Mouse (Mus musculus) embryo, embryonic 11.5 days (tissue): ENCODE measurements around the gene Tmem198b.

Source experiments
- DNase-seq: peaks from one replicate; pipeline ENCODE4 v3.0.0-alpha.2; 2012; ENCODE audit warnings: low read depth, low spot score

The Tmem198b gene

DNA sequence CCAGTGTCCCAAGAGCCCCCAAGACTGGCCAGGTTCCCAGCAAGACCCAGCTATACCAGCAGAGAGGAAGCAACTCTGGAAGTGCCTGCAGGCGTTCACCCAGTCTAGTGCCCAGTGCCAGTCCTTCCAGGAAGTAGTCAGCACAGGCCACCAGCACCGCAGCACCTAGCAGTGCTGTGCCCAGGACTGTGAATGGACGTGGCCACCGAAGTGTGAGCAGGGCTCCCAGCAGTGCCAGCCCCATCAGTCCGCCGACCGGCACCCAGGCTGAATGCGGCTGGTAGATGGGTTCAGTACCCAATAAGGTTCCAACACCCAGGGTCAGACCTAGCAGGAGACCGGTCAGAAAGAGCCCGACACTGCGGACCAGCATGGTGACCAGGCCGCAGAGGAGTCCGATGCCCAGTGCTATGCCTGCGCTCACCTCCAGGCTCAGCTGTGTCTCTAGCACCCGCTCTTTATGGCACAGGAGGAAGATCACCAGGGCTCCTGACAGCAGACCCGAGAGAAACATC is 2.1 kb downstream of the Tmem198b start:
- no peak for DNase-seq

DNA sequence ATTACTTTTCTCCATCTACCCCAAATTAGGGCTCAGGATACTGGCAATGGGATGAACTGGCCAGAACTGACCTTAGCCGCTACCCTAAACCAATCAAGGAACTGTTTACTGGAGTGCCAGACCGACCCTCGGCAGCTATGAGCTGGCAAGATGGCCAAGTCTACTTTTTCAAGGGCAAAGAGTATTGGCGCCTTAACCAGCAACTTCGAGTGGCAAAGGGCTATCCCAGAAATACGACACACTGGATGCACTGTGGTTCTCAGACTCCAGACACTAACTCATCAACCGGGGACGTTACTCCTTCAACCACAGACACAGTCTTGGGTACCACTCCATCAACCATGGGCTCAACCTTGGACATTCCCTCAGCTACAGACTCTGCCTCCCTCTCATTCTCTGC is 5.5 kb downstream of the Tmem198b start:
- DNase-seq, result no peak

DNA sequence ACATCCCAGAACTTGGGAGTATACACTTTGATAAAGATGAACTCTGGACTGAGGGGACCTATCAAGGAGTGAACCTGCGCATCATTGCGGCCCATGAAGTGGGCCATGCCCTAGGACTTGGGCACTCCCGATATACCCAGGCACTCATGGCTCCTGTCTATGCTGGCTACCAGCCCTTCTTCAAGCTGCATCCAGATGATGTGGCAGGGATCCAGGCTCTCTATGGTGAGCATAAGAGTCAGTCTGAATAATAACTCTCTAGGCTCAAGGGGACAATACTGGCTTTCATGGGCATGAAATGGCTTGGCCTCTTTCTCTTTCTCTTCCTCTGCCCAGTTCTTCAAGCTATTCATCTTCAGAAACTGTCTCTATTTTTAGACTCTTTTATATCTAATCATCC is 8.6 kb downstream of the Tmem198b start:
- DNase-seq, result no peak

DNA sequence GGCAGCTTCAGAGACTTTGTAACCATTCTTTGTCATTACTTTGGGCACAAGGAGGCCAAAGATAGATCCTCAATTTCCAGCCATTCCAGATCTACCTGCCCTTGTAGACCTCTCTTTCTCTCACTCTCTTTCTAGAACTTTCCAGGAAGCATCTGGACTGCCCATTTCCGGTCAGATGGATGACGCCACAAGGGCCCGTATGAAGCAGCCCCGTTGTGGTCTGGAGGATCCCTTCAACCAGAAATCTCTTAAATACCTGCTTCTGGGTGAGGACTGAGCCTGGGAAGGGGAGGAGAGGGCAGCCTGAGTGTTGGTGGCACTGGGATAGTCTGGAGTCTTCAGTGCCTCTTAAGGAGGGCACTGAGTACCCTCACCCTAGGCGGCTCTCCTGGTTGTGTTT is 9.8 kb downstream of the Tmem198b start:
- DNase-seq, result no peak

DNA sequence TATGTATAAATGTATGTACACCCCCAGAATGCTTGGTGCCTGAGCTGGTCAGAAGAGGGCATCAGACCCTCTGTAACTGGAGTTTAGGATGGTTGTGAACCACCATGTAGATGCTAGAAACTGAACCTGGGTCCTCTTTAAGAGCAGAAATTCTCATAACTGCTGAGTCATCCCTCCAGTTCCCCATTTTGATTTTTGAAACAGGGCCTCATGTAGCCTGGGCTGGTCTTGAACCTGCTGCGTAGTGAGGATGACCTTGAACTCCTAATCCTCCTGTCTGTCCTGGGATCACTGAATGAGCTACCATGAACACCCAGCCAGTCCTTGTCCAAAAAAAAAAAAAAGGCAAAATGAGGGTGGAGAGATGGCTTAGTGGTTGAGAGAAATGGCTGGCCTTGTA is 10.9 kb downstream of the Tmem198b start:
- DNase-seq, result no peak

DNA sequence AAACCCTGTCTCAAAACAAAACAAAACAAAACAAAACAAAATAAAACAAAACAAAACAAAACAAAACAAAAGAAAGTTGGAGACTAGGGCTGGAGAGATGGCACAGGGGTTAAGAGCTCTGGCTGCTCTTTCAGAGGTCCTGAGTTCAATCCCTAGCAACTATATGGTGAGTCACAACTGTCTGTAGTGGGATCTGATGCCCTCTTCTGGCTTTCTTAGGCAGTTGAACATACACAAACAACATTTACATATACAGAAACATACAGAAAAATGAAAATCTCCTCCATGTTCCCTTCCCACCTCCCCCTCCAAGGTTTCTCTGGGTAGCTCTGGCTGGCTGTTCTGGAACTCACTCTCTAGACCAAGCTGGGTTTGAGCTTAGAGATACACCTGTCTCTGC is 12.1 kb downstream of the Tmem198b start:
- no peak for DNase-seq

DNA sequence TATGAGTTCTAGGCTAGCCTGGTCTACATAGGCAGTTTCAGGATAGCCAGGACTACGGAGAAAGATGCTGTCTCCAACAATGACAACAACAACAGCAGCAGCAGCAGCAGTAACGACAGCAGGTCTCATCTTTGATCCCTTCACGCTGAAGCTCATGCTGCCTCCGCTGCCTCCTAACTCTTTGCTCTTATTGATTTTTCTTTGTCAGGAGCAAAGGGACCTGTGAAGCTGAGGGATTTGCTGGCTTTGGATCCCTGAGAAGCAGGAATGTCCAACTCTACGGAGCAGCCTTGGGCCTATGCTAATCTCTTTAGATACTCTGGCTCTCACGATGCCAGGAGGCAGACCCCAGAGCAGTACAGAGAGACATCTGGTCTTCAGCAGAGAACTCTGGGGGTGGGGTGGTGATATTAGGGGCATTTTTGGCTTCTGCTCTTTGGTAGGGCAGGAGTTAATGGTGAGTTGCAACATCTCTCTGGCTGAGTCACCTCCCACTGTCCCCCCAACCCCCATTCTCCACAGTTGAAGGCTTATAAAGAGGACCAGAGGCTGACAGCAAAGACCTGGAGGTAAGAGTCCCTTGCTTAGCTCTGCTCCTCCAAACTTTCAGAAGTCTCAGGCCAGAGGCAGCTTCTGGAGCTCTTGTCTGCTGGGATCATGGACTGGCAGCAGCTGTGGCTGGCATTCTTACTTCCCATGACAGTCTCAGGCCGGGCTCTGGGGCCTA is 13.6 kb downstream of the Tmem198b start, which contains the start of gene Mmp19:
TSS of gene Mmp19 (plus strand) at position 513 of the 727 bp plus-strand sequence.
- no peak for DNase-seq

DNA sequence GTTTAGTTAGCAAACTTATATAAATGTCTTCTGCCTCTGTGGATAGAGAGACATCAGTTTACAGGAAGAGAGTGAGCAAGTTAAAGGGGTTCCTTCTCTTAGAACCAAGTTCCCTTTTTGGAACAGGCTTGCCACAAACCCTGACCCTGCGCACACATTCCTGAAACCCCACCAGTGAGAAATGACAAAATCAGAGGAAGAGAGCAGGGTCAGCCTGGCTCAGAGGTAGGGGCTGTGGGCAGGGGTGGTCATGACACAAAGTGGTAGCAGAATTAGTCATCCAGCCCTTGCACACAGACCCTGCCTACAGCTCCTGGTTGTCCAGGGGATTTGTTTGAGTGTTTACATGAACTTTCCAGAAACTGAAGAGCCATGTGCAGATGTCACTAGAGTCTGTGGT is 24.0 kb downstream of the Tmem198b start:
- DNase-seq, result no peak

DNA sequence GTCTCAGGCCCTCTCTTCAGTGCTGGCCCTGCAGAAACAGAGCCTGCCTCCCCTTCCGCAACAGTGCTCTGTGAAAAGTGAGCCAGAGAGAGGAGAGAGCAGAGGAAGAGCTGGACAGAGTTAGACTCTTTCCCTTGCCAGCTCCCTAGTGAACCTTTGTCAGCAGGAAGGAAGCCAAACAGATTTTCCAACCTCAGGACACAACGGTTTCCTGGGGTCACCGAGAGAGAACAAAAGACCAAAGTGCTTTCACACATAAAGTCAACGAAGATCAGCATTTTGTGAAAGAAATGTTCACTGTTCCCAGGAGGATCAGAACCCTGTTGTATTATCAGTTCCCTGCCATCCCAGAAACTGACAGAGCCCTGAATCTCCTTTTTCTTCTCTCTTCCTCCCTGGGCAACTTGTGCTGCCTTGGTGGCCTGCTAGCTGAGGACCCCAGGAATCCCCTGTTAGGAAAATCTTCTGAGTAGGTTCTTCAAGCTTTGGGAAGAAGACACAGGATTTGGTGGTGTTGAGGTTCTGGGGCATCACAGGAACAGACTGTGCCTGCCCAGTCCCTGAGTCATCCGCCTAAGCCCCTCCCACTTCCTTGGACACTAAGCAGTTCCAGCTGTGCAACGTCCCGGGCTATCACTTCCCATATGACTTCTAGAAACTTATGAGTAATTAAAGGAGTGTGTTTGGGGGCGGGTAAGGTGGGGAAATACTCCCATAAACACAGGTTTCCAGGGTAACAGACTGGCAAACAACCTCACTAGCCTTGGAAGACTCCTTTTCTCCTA is 25.0 kb downstream of the Tmem198b start:
- DNase-seq, result peak; percentile 58

DNA sequence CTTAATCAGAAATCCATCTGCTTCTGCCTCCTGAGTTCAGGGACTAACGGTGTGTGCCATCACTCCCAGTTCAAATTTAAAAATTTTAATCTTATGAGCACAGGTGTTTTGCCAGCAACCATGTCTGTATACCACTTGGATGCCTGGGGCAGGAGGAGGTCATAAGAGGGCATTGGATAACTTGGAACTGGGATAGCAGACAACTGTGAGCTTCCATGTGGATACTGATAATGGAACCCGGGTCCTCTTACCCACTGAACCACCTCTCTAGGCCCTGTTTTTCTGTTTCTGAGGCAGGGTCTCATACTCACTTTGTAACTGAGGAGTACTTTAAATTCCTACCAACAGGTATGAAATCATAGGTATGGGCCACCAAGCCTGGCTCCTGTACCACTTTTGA is 25.7 kb downstream of the Tmem198b start:
- no peak for DNase-seq

DNA sequence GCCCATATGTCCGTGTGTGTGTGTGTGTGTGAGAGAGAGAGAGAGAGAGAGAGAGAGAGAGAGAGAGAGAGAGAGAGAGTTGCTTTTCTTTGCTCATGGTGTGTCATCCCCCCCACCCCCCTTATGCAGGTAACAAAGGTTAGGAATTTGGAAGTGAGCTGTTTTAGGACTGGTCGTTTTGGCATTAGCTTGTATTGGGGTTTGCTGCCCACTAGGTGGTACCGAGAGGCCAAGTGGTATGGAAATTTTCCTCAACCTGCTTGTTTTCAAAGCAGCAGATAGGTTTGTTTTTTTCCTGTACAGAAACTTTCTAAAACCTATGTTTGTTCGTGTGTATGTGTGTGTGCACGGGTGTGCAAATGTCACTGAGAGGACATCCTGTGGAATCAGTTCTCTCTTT is 30.5 kb downstream of the Tmem198b start:
- no peak for DNase-seq

DNA sequence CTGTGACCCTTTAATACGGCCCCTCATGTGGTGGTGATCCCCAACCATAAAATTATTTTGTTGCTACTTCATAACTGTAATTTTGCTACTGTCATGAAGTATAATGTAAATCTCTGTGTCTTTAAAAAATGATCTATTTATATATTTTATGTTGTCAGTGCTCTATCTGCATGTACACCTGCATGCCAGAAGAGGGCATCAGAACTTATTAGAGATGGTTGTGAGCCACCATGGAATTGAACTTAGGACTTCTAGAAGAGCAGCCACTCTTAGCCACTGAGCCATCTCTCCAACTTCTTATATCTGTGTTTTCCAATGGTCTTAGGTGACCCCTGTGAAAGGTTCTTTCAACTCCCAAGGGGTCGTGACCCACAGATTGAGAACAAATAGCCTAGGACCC is 31.3 kb downstream of the Tmem198b start:
- DNase-seq, result no peak
